Comparison of ENCODE assay signal across 18 mouse cellular contexts in the genomic region with DNA sequence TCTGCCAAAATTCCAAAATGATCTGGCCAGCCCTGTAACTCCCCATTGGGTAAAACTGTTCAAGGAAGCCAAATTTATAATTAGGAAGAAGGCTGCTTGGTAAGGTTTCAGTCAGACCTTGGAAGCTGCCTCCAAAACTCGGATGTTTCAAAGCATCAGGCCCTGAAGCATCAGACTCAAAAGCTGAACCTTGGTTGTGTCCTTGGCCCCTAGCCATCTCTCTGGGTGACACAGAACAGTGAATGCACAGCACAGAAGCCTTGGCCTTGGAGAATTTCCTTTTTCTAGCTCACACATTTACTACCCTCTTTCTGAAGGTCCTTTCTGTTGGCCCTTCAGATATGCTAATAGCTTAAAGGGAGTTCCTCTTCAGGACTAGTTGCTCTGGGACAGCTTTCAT.
DNase-seq lines count a peak whose midpoint lies in the region; ATAC-seq lines count a peak whose summit lies in the region.
"Had no signal": no experiment of that assay in that cellular context is flagged by ENCODE, and none has a peak within 500 bp of the region (broad histone marks: within the 10 kb centered on the region; RNA-seq: fewer than 3 reads in every experiment).

No protein-coding gene starts in this region.

- DNase-seq in cerebellum, adult 9-11 months = peak; percentile 4
- no peak for DNase-seq in cerebellum, postnatal 36 days
- peak; percentile 40 for DNase-seq in ZHBTc4 (ENCODE audit: low read depth, low spot score)
- DNase-seq in adrenal gland, postnatal 10 days = peak; percentile 64
- peak; percentile 41 to 57 for DNase-seq in cerebellum, postnatal 10 days
- DNase-seq in thymus, adult 18-20 months = no peak
- no peak for DNase-seq in neural tube, embryonic 10.5 days (ENCODE audit: extremely low spot score, low spot score)
- DNase-seq: gastrocnemius, postnatal 36 days; heart, adult 2 months; heart, postnatal 14 days; kidney, postnatal 25 days; liver, embryonic 13.5 days; lung, adult 2 months; lung, postnatal 14 days had no signal

- ATAC-seq in CD4-positive, CD25-positive, alpha-beta regulatory T cell, adult 4 months = no peak
- ATAC-seq: forebrain, embryonic 15.5 days; intestine, postnatal 0 days; midbrain, embryonic 13.5 days had no signal

Comparison
In these comparisons a context has a peak if more than half of its experiments do, and no peak if none do; other contexts are left out.
1. DNase-seq: peak in cerebellum, adult 9-11 months (single experiment), ZHBTc4 (single experiment), adrenal gland, postnatal 10 days (single experiment) and cerebellum, postnatal 10 days (2 of 2); none in cerebellum, postnatal 36 days (0 of 2), thymus, adult 18-20 months (0 of 2) and neural tube, embryonic 10.5 days (single experiment).